Mouse (Mus musculus) cerebellum, adult 9-11 months (tissue): ENCODE measurements around the gene Prss2.
"Not testable (repeated sequence)": the region's sequence is repeated elsewhere in the genome, so short reads cannot be mapped to it uniquely, and the experiment has no call there.

Experiments used
- DNase-seq: peaks from one replicate; pipeline ENCODE4 v3.0.0; 2022

Prss2 gene

GRCm38 (mm10) chr6:41556389-41556788 lies 34.8 kb downstream of the Prss2 start:
- no peak for DNase-seq

GRCm38 (mm10) chr6:41557468-41557867 lies 35.9 kb downstream of the Prss2 start:
- no peak for DNase-seq

GRCm38 (mm10) chr6:41558271-41558670 lies 36.7 kb downstream of the Prss2 start:
- no peak for DNase-seq

GRCm38 (mm10) chr6:41559331-41559730 lies 37.7 kb downstream of the Prss2 start:
- DNase-seq = no peak

- no peak for DNase-seq
These were observed 38.7 kb downstream of the Prss2 start for GRCm38 (mm10) chr6:41560273-41560672.

- DNase-seq = no peak
These were observed 41.0 kb downstream of the Prss2 start for GRCm38 (mm10) chr6:41562598-41562997.

GRCm38 (mm10) chr6:41563104-41563951 lies 41.7 kb downstream of the Prss2 start:
- DNase-seq = not testable (repeated sequence)

GRCm38 (mm10) chr6:41565261-41565660 lies 43.7 kb downstream of the Prss2 start:
- DNase-seq = no peak

- DNase-seq = no peak
These were observed 45.4 kb downstream of the Prss2 start for GRCm38 (mm10) chr6:41566965-41567364.

GRCm38 (mm10) chr6:41569078-41569477 lies 47.5 kb downstream of the Prss2 start:
- DNase-seq = no peak
